Mouse (Mus musculus): ENCODE measurements around the gene Lta. TPM values are rescaled to one million over a fixed set of nuclear protein-coding genes. Genes with fewer than 3 reads are reported as not detected.
A peak's percentile ranks its signal among the peaks of the same experiment; 100 is the strongest.

Lta gene
- total RNA-seq (2021), result under 1 TPM in 1 of 2 experiments, not detected in 1; 0.19 TPM

GRCm38 (mm10) chr17:35204494-35205379, at the start of gene Lta:
Gene Lta (minus strand): TSS chr17:35205351.
- intact Hi-C loops (cut with DNase I), result no loop called here
- DNase-seq, result no peak

- intact Hi-C loops (cut with DNase I), result no loop called here
- peak; percentile 62 to 73 for DNase-seq
Measured at GRCm38 (mm10) chr17:35254241-35255098, 49.3 kb upstream of the Lta start.

- intact Hi-C loops (cut with DNase I), result no loop called here
- no peak for DNase-seq
Measured at GRCm38 (mm10) chr17:35253293-35254093, 48.3 kb upstream of the Lta start.

GRCm38 (mm10) chr17:35252619-35253292, 47.6 kb upstream of the Lta start:
- DNase-seq, result no peak
- intact Hi-C loops (cut with DNase I), result no loop called here

DNA sequence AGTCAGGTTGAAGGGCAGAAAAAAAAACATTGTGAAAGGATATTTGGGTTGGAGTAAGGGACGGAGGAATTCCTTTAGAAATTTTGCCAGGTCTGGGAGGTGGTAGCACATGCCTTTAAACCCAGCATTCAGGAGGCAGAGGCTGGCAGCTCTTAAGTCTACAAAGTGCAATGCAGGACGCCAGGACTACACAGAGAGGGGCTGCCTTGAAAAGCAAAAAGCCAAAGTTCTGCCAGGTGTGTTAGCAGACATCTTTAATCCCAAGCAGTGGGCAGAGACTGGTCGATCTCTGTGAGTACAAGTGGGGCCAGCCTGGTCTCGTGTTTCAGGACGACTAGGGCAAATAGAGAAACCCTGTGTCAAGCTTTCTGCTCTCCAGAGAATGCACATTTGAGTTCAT, 46.8 kb upstream of the Lta start:
- no peak for DNase-seq
- intact Hi-C loops (cut with DNase I), result no loop called here

GRCm38 (mm10) chr17:35251162-35251719, 46.1 kb upstream of the Lta start:
- no peak for DNase-seq
- intact Hi-C loops (cut with DNase I), result no loop called here

DNA sequence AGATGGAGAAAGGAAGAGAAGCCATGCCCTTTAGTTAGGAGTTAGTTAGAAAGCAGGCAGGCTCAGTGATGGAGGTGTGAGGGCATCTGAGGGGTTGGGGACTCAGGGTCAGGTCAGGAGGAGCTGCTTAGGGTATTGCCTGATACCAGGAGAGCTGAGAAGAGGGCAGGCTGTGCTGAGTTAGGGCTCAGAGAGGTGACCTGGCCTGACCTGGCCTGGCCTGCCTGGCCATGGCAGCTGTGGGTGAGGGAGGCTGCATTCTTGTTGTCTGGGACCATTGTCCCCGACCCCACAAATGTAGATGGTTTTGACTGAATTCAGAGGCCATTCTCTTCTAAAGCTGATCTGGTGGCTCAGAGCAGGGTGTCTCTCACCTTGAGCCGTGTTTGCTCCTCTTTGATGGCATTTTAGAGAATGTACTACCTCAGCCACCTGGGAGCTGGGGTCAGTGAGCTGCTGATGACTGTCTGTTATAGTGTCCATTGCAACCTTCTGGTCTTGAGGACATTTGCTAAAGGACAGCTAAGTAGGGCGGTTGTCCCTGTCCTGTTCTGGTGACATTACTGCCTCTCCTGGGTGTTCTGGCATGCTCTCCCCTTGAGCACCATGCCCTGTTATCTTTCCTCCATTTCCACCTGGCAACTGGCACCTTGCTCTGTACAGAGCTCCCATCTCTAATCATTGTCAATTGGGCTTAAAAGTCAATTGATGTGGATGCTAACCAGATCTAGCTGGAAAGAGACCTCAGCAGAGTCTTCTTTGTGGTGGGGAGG, 45.4 kb upstream of the Lta start:
- no peak for DNase-seq
- intact Hi-C loops (cut with DNase I), result no loop called here

- intact Hi-C loops (cut with DNase I), result loop anchor here (10.0 kb wide), 1 partner anchor 355 kb away; the partner anchor contains the start of genes C2 and Ehmt2
Measured at GRCm38 (mm10) chr17:35249451-35250197, 44.5 kb upstream of the Lta start.

GRCm38 (mm10) chr17:35248986-35249385, 43.8 kb upstream of the Lta start:
- intact Hi-C loops (cut with DNase I), result loop anchor here (10.0 kb wide), 1 partner anchor 354 kb away; the partner anchor contains the start of genes C2 and Ehmt2
- no peak for DNase-seq

More at GRCm38 (mm10) chr17:35249451-35250197, 44.5 kb upstream of the Lta start:
- DNase-seq, result no peak

GRCm38 (mm10) chr17:35247144-35247543, 42.0 kb upstream of the Lta start:
- intact Hi-C loops (cut with DNase I), result loop anchor here (2.0 to 10.0 kb wide), 2 partner anchors 56 to 352 kb away; partner anchors contain the start of genes C2 and Ehmt2
- DNase-seq, result no peak

DNA sequence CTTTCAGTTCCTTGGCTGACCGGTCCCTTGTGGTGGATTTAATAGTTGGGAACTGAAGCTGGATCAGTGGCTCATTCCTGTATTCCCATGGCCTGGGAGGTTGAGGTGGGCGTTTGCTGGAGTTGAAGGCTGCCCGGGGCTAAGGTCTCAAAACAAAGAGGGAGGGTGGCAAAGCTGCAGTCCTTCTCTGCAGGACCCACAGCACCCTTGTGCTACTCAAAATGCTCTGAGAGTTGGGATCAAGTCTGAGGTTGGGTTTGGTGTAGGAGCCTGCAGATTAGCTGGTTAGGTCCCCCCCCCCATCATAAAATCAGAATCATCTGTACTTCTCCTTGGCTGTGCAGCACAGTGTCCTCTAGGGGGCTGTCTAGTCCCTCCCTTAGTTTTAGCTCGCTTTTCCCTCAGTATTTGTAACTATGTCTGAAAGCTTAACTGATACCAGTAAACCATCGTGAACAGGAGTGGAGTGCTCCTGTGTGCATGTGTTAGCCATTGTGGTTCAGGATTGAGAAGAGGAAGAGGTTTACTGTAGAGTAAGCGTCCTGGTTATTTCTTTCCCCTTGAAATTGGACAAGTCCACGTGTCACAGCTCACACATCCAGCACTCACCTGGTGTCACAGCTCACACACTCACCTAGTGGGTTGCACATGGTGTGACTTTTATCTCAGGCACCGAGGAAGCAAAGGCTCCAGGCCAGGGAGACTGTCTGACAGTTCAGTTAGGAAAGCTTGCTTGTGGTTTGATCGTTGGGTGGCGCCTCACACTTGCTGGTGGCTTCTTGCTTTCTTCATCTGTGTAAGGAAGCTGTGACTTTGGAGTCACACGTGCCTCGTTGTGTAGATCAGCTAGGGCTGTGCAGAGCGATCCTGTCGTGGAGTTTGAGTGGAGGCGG, 40.8 kb upstream of the Lta start:
- DNase-seq, result no peak
- intact Hi-C loops (cut with DNase I), result loop anchor here (2.0 to 10.0 kb wide), 2 partner anchors 57 to 351 kb away; partner anchors contain the start of genes C2 and Ehmt2

DNA sequence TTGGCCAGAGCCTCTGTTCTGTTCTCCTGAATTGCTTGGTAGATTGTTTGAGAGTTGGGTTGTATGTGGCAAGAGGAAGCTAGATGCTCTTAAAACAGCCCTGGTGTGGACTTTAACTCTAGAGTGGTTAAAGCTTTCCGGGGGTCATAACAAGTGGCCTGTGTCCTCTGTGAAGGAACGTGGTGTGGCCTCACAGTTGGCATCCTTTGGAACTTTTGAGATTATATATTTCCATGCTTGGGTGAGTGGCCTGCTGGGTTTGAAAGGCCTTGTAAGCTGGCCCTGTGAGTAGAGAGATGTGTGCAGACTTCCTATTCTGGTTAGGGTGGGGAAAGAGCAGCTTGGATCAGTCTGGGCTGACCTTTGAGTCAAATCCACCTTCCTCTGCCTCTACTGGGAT, 39.8 kb upstream of the Lta start:
- intact Hi-C loops (cut with DNase I), result loop anchor here (10.0 kb wide), 1 partner anchor 350 kb away; the partner anchor contains the start of genes C2 and Ehmt2
- no peak for DNase-seq

GRCm38 (mm10) chr17:35243086-35243485, 37.9 kb upstream of the Lta start:
- peak; percentile 49 to 60 for DNase-seq
- intact Hi-C loops (cut with DNase I), result loop anchor here (10.0 kb wide), 1 partner anchor 348 kb away; the partner anchor contains the start of genes C2 and Ehmt2

DNA sequence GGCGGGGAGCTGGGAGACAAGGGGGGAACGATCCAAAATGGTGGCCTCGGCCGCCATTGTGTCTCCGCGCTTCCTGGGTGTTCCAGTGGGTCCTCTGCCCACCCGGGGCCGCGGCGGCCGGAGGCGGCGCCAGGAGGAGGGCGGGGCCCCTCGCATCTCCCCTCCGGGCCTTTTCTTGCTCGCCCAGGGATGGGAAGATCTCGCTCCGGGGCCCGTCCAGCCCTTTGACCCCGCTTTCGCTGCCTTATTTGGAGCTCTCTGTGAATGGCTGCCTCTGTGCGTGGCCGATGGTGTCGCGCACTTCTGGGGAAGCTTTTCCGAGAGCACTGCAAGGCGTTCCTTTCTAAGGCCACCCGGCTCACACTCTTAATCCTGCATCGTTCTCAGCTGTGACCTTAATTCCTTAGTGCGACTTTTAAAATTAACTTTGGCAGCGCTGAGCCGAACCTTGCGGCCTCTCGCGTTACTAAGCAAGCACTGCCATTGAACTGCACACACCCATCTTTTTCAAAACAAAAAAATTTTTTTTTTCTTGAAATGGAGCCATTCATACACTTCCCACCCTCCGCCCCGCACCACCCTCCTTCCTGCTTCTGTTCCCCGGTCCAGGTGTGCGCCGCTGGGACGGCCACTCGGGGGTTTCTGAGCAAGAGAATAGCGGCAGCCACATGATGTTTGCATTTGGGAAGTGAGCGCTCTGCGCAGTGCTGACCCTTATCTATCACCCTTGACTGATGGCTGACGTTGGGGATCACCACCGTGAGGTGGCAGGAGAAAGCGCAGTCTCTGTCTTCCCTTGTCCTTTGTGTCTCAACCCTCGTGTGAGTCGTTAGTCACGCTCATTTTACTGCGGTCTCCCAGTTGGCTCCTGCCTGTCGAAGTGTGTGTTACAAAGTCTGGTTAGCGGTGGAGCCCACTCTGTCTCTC, 37.1 kb upstream of the Lta start:
- intact Hi-C loops (cut with DNase I), result loop anchor here (10.0 kb wide), 1 partner anchor 347 kb away; the partner anchor contains the start of genes C2 and Ehmt2
- peak; percentile 50 to 73 for DNase-seq

DNA sequence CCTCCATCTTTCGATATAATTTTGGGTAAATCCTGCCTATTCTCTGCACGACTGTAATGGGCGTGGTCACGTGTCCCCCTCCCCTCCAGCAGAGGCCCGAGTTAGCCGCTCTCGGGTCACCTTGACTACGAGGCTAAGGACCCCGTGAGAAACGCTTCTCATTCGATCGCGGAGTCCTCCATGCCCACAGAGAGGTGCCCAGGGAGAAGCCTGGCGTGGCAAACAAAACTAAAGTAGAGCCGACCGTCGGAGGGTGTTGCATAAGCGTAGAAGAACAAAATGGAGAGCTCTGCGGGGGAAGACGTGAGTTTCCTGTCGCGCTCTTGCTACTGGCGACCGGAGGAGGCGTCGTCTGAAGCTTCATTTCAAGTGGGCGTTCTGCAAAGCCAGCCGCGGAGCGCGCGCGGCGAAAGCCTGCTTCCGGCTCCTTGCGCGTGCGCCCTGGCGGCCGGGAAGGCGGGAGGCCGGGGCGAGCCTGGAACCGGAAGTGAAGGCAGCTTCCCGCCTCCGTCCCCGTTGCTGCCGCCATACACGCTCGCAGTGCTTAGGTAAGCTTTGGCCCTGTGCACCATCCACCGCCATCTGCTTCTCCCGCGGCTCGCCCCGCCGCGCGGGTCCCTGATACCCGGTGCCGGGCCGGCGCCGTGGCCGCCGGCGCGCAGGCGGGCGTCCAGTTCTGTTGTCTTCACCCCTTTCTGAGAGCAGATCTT, 36.3 kb upstream of the Lta start, which contains the start of gene Ddx39b:
Gene Ddx39b, plus strand, starts transcription at position 442 of the 710 bp plus-strand sequence.
- peak; percentile 94 to 98 for DNase-seq
- intact Hi-C loops (cut with DNase I), result loop anchor here (10.0 kb wide), 1 partner anchor 347 kb away; the partner anchor contains the start of genes C2 and Ehmt2
